Mouse (Mus musculus) spleen, postnatal 10 days (tissue): Measurements from ENCODE around the gene Pfas.

Experiments
- DNase-seq, 2 experiments: peaks; one replicate each; pipeline ENCODE4 v3.0.0; 2021 to 2022; ENCODE audit warnings: low spot score in 2 of 2

Gene Pfas

DNA sequence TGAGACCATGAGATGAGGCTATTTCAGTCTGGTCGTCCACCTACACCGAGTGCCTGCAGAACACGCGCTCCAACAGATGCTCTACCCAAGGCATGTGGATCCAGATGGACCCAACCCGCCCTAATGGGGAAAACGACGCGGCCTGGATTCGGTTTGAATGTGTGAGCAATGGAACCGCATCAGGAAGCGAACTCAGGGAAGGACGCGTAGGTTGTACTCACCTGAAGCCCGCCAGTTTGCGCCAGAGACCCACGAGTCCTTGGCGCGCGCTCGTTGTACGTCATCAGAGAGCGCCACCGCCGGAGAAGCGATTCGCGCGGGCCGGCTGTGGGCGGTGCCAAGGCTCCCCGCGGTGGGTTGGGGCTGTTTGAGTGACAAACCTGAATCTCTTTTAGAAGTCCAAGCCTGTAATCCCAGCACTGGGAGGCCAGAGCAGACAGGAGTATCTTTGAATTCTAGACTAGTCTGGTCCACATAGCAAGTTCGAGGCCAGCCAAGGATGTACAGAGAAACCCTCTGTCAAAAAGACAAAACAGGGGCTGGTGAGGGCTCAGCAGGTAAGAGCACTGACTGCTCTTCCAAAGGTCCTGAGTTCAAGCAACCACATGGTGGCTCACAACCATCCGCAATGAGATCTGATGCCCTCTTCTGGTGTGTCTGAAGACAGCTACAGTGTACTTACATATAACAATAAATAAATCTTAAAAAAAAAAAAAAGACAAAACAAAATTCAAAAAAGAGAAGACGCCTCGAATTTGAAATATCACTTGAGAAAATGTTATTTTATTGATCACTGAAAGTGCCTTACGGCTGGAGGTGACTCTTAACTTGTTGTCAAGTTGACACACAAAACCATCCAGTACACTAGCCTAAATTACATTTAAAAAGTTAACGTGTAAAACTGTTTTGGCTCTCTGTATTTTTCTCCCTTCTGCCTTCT, at the start of gene Pfas:
TSS of gene Pfas (minus strand) at position 279 of the 940 bp plus-strand sequence.
- peak; percentile 92 to 97 for DNase-seq

DNA sequence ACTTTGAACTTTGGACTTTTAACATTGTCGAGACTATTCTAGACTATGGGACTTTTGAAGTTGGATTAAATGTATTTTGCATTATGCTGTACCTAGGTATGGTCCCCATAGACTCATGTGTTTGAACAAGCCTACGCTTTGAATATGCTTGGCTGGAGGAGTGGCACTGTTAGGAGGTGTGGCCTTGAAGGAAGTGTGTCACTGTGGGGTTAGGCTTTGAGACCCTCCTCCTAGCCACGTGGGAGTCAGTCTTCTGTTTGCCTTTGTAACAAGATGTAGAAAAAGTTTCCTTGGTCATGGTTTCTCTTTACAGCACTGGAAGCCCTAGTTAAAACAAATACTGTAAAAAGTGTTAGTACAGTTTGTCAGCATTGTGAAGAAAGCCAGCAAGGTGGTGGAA, 45.6 kb upstream of the Pfas start:
- no peak for DNase-seq

DNA sequence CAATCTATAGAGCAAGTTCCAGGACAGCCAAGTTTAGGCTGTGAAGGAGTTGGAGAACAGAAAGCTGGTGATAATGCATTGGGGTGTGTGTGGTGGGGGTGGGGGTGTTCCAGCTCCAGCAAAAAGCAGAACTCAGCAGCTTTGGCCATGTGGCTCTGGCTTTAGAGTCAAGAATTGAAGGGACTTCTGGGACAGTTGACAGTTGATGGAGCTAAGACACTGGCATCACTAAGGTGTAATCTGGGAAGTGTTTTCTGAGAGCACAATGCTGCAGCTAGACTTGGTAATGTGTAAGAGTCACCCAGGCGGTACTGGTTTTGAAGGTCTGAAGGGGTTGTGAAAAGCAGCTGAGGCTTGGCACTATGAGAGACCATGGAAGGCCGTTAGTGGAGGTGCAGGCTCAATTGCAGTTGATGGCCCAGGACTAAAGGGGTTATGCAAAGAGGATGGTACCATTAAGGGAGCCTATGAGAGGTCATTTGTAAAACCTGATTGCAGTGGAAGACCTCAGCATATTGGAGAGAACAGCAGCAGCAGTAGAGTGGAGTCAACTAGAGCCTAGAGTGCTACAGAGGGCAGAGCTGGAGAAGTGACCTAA, 44.7 kb upstream of the Pfas start:
- DNase-seq: no peak

DNA sequence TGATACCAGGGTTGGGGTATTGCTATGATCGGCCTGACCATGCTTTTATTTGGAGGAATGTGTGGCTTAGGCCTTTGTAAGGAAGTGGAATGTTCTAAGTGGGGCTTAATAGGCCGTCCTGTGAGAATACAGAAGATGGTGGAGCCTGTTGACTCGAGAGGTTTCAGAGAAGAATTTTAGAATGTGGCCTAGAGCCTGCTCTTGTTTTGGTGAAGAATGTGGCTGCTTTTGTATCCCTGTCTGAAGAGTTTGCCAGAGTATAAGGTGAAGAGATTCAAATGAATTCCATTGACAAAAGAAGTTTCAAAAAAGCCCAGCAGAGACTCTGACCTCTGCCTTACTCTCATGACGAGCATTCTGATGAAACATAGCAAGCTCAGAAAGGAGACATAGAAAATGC, 43.5 kb upstream of the Pfas start:
- DNase-seq: no peak

DNA sequence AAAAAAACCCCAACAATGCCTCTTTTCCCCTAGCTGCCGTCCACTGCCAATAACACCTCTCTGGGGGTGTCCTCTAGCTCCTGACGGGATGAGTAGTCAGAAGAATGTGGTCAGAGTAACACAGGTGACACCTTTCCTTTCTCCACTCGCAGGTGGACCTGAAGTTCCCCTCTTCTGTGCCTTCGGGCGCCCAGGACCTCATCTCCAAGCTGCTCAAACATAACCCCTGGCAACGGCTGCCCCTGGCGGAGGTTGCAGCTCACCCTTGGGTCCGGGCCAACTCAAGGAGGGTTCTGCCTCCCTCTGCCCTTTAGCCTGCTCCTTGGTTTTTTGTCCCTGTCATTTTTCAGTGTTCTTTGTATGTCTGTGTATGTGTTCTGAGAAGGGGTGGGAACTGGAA, 42.5 kb upstream of the Pfas start:
- DNase-seq: no peak

DNA sequence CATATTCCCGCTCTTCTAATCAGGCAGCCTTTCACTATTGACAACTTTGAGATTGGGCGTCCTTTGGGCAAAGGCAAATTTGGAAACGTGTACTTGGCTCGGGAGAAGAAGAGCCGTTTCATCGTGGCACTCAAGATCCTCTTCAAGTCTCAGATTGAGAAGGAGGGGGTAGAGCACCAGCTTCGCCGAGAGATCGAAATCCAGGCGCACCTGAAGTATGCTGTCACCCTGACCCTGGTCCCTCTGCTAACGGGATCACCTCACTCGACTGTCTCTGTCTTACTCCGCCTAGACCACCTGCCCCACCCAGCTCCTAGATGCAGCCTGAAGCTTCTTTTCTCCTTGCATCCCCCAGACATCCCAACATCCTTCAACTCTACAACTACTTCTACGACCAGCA, 39.9 kb upstream of the Pfas start:
- no peak for DNase-seq

DNA sequence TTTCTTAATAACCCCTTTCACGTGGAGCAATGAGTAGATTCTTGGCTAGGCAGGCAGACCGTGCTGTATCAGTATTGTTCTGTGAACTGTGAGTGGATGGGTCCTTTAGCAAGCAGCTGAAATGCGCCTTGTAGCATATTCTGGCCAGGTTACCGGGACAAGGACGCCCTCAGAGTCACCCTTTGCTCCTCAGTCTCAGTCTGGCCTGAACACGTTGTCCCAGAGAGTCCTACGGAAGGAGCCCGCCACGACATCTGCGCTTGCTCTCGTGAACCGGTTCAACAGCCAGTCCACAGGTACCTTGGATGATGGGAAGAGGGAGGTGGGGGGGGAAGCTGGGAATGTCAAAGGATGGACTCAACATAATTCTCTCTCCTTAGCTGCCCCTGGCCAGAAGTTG, 39.3 kb upstream of the Pfas start:
- no peak for DNase-seq

DNA sequence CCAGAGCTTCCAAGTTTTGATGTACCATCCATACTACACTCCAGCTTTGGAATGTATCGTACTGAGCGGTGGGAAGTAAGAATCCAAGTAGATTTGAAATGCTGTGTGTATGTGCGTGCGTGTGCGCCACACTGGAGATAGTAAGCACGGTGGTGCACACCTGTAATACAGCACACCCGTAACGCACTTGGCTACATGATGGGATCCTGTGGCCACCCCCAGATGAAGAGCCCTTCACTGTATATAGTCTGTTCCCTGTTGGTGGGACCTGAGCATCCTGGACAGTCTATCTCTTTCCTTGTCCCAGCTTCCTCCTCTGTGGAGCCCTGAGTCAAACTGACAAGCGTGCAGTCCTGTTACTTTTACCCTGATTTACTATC, 38.1 kb upstream of the Pfas start:
- DNase-seq: peak in 1 of 2 experiments; percentile 38

DNA sequence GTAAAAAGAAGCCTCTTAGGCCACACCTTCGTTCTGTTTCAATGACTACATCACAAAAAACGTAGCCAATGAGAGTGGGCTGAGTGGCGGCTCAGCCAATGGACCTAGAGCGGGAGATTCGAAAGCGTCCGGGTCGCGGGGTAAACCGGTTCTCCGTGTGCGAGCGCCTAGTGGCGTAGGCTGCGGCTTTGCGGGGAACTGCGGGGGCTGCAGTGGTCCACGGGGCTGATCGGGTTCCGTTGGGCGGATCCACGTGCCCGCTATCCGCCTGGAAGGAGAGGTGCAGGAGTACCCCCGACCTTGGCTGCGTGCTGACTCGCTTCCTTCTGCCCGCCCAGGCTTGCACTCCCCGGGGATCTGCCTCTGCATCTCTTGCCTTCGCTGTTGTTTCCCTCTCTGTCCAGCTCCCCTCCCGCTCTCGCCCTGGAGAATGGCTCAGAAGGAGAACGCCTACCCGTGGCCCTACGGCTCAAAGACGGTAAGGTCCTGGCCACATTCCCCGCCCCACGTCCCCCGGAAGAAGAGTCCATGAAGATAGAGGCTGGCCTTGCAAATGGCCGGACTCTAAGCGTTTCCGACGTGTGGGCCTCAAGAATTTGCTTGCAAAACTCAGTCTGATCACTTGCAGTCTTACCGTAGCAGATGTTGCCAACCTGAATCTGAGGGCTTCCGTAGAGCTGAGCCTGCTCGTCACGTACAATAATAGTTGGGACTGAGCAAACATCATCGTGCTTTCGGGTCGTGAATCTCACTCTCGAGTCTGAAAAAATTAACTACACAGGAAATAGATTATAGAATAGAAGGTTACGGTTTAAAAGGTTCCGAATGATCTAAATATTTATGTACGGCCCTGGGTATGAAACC, 37.5 kb upstream of the Pfas start, which contains the start of gene Aurkb:
TSS of gene Aurkb (plus strand) at position 117 of the 864 bp plus-strand sequence.
- peak; percentile 83 to 92 for DNase-seq

DNA sequence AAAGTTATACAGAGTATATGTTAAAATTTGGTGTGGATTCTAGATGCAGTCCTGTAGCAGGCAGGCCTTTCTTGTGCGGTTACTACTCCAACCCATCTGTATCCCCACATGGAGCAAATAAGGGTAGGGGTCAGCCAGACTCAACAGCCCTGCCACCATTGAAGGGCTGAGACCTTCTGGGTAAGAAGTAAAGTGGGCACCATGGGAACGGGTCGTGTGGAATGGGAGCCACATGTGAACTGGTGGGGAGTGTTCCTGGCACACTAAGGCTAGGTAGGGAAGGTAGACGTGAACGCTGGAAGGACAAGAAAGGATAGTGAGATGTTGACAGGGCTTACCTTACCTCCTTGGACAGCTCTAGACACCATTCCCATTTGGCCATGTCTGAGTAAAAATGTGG, 29.9 kb upstream of the Pfas start:
- DNase-seq: no peak

DNA sequence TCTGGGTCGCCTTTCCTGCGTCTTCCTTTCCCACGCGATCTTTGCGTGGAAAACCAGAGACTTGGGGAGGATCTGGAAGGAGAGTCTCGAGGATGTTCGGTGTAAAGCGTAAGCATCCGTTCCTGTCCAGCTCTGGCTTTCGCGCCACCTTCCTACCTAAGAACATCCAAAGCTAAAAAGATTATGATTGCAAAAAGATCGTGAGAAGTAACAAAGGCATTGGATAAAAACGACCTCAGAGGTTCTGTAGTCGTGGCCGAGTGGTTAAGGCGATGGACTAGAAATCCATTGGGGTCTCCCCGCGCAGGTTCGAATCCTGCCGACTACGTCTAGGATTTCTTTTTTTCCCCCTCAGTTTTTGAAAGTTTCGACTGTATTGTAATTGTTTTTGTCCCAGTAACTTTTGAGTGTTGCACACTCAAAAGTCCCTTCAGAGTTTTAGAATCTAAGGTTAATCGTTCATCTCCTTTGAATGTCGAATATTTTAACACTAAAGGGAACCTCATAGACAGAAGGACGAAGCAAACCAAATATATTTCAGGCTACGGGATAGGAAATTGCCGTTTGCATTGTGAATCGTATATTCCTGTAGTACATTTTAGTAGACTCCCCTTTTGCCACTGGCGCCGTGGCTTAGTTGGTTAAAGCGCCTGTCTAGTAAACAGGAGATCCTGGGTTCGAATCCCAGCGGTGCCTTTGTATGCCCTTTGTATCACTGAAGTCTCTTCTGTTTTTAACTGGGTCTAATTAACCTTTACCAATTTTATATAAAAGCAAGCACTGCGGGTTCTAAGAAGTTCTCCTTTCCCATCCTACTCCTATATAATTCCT, 29.2 kb upstream of the Pfas start:
- peak; percentile 82 to 85 for DNase-seq

DNA sequence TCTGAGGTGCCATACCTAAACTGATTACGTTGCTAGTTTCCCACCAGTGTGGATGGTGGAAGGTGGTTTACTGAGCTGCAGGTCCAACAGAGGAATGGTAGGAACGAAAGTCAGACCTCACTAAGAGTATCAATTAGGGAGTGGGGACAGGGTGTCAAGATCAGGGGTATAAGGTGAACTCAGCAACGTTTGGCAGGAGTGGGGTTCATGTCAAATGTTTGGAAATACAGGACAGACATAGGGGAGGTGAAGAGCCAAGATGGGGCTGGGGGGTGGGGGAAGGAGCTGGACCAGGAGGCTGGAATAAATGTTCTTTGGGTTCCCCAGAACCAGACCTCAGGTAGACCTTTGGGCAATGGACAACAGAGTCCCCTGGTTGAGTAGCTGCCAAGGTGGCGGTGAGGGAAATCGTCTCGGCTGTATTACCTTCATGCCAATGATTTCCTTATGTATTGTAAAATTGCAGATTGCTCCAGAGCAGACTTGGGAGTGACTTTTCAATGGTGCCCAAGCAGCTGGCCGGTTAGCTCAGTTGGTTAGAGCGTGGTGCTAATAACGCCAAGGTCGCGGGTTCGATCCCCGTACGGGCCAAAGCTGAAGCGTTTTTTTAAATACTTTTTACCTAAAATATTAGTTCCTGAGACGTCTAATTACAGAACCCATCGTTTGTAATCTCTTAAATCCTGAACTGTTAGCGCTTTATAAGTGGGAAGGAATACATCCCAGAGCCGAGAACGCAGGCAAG, 28.4 kb upstream of the Pfas start:
- DNase-seq: peak; percentile 88 to 89

DNA sequence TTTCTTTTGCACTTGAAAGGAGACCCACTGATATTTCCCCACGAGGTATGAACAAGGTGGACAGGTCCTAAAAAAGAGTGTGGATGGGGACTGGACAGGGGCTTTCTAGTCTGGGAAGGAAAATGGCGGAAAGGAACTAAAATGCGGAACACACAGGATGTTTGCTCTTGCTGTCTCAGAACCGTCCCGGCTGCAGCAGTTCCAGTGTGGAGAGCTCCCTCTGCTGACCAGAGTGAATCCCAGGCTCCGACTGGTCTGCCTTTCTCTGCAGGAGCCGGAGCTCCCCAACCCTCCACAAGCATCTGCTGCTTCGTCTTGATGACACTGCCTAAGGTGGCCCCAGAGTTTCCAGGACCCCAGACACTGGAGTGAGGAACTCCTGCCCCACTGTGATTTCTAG, 27.6 kb upstream of the Pfas start:
- peak; percentile 72 to 87 for DNase-seq

DNA sequence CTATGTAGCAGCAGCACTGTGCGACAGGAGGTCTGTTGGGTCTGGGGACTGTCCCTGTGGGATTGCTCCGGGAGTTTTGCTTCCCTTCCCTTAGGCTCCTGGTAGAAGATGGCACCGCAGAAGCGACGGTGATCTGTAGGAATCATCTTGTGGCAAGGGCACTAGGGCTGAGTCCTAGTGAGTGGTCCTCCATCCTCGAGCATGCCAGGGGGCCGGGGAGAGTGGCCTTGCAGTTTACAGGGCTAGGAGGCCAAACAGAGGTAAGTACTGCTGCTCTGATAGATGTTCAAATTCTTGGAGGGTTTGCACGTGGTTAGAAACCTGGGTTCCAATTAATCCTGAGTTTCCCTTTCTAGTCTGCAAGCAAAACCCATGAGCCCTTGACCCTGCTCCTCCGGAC, 27.2 kb upstream of the Pfas start:
- DNase-seq: no peak

DNA sequence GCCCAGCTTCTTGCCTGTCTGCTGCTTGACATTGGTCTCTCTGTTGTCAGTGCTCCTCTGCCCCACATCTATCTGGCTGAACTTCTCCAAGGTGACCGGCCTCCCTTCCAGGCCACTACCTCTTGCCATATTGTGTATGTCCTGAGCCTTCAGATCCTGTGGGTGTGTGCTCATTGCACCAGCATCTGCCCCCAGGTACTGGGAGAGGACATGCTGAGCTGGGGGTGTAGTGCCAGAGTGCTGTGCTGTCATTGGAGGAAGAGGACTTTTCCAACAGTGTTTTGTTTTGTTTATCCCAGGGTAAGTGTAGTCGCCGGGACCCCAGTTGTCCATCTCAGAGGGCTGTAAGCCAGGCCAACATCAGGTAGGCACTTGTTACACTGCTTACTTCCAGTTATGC, 26.3 kb upstream of the Pfas start:
- DNase-seq: no peak

DNA sequence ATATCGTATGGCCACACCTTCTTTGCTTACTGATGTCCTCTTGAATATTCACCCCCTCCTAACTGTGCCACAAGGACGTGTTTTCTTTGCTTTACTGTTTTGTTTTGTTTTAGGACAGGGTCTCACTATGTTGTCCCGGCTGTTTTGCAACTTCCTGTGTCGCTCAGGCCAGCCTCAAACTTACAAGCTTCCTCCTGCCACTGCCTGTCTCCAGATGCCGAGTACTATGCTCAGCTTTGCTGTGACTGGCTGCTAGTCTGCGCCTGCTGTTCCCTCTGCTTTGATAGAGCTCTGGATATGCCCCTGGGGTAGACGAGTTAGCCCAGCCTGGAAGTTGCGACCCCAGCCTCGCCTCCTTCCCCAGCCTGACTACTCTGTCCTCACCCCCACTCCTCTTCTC, 25.3 kb upstream of the Pfas start:
- no peak for DNase-seq

DNA sequence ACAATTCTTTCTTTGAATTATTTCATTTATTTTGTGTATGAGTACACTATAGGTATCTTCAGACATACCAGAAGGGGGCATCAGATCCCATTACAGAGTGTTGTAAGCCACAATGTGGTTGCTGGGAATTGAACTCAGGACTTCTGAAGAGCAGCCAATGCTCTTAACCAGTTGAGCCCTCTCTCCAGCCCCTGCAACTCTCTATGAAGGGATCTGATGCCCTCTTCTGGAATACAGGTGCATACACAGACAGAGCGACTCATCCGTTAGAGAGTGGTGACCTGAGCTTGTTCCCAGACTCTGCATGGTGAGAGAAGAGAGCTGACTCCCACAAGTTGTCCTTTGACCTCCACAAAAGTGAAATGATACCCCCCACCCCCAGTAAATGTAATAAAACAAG, 20.5 kb upstream of the Pfas start:
- DNase-seq: no peak

DNA sequence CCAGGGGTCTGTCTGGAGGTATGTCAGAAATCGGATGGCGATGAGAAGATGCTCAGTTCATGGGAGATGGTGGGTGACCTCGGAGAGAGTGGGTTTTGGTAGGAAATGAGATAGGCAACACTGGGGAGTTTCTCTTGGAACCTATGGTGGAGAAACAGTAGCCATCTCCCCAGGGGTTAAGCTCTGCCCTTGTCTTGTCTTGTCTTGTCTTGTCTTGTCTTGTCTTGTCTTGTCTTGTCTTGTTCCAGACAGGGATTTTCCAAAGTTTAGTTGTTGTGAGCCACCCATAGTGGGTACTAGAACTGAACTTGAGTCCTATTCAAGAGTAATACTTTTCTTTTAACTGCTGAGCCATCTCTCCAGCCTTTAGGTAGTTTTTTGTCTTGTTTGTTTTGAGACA, 18.3 kb upstream of the Pfas start:
- DNase-seq: no peak

DNA sequence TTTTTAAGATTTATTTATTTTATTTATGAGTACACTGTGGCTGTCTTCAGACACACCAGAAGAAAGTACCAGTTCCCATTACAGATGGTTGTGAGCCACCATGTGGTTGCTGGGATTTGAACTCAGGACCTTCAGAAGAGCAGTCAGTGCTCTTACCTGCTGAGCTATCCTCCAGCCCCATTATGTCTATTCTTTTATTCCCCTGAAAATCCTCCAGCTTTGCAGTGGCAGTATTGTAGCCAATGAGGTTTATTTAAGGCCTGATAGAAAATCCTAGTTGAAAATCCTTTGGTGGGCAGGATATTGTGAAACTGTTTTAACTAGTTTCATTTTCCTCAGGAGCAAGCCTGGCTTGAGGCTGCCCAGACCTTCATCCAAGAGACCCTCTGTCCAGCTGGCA, 12.4 kb upstream of the Pfas start:
- DNase-seq: no peak

DNA sequence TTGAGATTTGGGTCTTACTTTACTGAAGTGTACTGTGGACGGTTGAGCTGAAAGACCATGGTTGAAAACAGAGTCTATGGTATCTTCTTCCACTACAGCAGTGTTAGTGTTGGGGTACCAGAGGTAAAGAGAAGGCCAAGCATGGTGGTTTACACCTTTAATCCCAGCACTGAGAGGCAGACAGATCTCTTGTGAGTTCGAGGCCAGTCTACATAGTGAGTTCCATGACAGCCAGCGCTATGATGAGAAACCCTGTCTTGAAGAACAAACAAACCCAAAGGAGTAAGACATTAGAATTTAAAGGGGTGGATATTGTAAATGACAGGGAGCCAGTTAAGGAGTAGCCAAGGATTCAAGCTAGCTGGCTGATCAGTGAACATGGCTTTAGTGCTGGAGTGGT, 8.5 kb upstream of the Pfas start:
- peak in 1 of 2 experiments; percentile 28 for DNase-seq
